Mouse (Mus musculus) MEL (cell line): Measurements from ENCODE around the gene Mss51. TPM values are rescaled to one million over a fixed set of nuclear protein-coding genes. Genes with fewer than 3 reads are reported as not detected.

Experiments used
- DNase-seq: peaks from one replicate; pipeline ENCODE4 v3.0.0; 2011; ENCODE audit warnings: low read depth, low spot score
- H3K27ac ChIP-seq: 2 replicates; pipeline ENCODE4 v1.5.1; 2012; ENCODE audit warnings: low read depth, mild to moderate bottlenecking, control low read depth, low read length, moderate library complexity; ENCODE audit not compliant: control insufficient read depth
- H3K27me3 ChIP-seq, 2 experiments: fragments of 150-350 bp in 1 of 2; sonication (generic) in 1 of 2; 2 replicates each; pipeline ENCODE4 v1.6.1; 2012; ENCODE audit warnings: low read length in 2 of 2, mild to moderate bottlenecking in 2 of 2, improper control_type of control experiment in 1 of 2, moderate library complexity in 1 of 2; ENCODE audit not compliant: insufficient read depth in 2 of 2, control insufficient read depth in 1 of 2
- H3K36me3 ChIP-seq, 2 experiments: 2 replicates each; pipeline ENCODE4 v1.6.1; 2012 to 2014; ENCODE audit warnings: low read length in 2 of 2, improper control_type of control experiment in 1 of 2, inconsistent platforms in 1 of 2, mild to moderate bottlenecking in 1 of 2; ENCODE audit not compliant: insufficient read depth in 2 of 2, control insufficient read depth in 1 of 2
- H3K4me1 ChIP-seq, 2 experiments: fragments of 150-350 bp in 1 of 2; sonication (generic) in 1 of 2; 2 replicates each; pipeline ENCODE4 v1.6.1; 2012; ENCODE audit warnings: low read length in 2 of 2, improper control_type of control experiment in 1 of 2, mild to moderate bottlenecking in 1 of 2; ENCODE audit not compliant: insufficient read depth in 2 of 2, control insufficient read depth in 1 of 2
- H3K4me3 ChIP-seq, 2 experiments: fragments of 150-350 bp in 1 of 2; sonication (generic) in 1 of 2; 2 replicates each; pipeline ENCODE4 v1.5.1; 2012; ENCODE audit warnings: low read depth in 2 of 2, low read length in 2 of 2, mild to moderate bottlenecking in 2 of 2, moderate library complexity in 2 of 2, control low read depth in 1 of 2, improper control_type of control experiment in 1 of 2; ENCODE audit not compliant: control insufficient read depth in 1 of 2, insufficient read depth in 1 of 2
- H3K79me2 ChIP-seq: 2 replicates; pipeline ENCODE4 v1.6.1; 2012; ENCODE audit warnings: mild to moderate bottlenecking, low read length, moderate library complexity; ENCODE audit not compliant: control insufficient read depth, poor library complexity, insufficient read depth
- H3K9ac ChIP-seq: 2 replicates; pipeline ENCODE4 v1.6.1; 2012; ENCODE audit warnings: low read depth, mild to moderate bottlenecking, control low read depth, low read length, moderate library complexity; ENCODE audit not compliant: control insufficient read depth, poor library complexity, severe bottlenecking
- H3K9me3 ChIP-seq: fragments of 150-350 bp; sonication (generic); replicated peaks from 2 replicates; pipeline ENCODE4 v1.6.1; 2012; ENCODE audit warnings: mild to moderate bottlenecking, low read length, improper control_type of control experiment, moderate library complexity; ENCODE audit not compliant: insufficient read depth
- BHLHE40 ChIP-seq: IDR thresholded peaks from 2 replicates; pipeline ENCODE4 v1.6.1; 2012; ENCODE audit warnings: low read depth, mild to moderate bottlenecking, inconsistent platforms, low read length, improper control_type of control experiment, borderline replicate concordance
- CHD1 ChIP-seq: IDR thresholded peaks from 2 replicates; pipeline ENCODE4 v1.6.1; 2012; ENCODE audit warnings: low read depth, mild to moderate bottlenecking, inconsistent platforms, low read length, improper control_type of control experiment
- ELF1 ChIP-seq: IDR thresholded peaks from 2 replicates; pipeline ENCODE4 v1.6.1; 2014; ENCODE audit warnings: low read depth, mild to moderate bottlenecking, inconsistent platforms, low read length, improper control_type of control experiment, moderate library complexity
- EP300 ChIP-seq, 2 experiments: IDR thresholded peaks; 2 replicates each; pipeline ENCODE4 v1.6.1; 2011; ENCODE audit warnings: improper control_type of control experiment in 2 of 2, low read length in 2 of 2, low read depth in 1 of 2, mild to moderate bottlenecking in 1 of 2
- ETS1 ChIP-seq: IDR thresholded peaks from 2 replicates; pipeline ENCODE4 v1.6.1; 2012; ENCODE audit warnings: low read depth, mild to moderate bottlenecking, inconsistent platforms, low read length, improper control_type of control experiment, moderate library complexity
- GABPA ChIP-seq: IDR thresholded peaks from 2 replicates; pipeline ENCODE4 v1.6.1; 2012; ENCODE audit warnings: low read depth, mild to moderate bottlenecking, inconsistent platforms, low read length, improper control_type of control experiment, moderate library complexity
- HCFC1 ChIP-seq: IDR thresholded peaks from 2 replicates; pipeline ENCODE4 v1.6.1; 2012; ENCODE audit warnings: low read depth, mild to moderate bottlenecking, inconsistent platforms, low read length, improper control_type of control experiment, moderate library complexity
- KAT2A ChIP-seq: conservative IDR thresholded peaks from 2 replicates; pipeline ENCODE4 v1.6.1; 2012; ENCODE audit warnings: low read depth, low read length, improper control_type of control experiment, inconsistent platforms
- MAX ChIP-seq: IDR thresholded peaks from 2 replicates; pipeline ENCODE4 v1.6.1; 2011; ENCODE audit warnings: low read length, improper control_type of control experiment
- MAZ ChIP-seq: IDR thresholded peaks from 2 replicates; pipeline ENCODE4 v1.6.1; 2012; ENCODE audit warnings: low read depth, mild to moderate bottlenecking, inconsistent platforms, low read length, improper control_type of control experiment
- MXI1 ChIP-seq: IDR thresholded peaks from 2 replicates; pipeline ENCODE4 v1.6.1; 2011; ENCODE audit warnings: mild to moderate bottlenecking, low read depth, low read length, improper control_type of control experiment
- MYC ChIP-seq: IDR thresholded peaks from 2 replicates; pipeline ENCODE4 v1.6.1; 2011; ENCODE audit warnings: low read depth, mild to moderate bottlenecking, low read length, improper control_type of control experiment, moderate library complexity
- NELFE ChIP-seq: IDR thresholded peaks from 2 replicates; pipeline ENCODE4 v1.6.1; 2011; ENCODE audit warnings: low read depth, low read length, improper control_type of control experiment
- NRF1 ChIP-seq: IDR thresholded peaks from 2 replicates; pipeline ENCODE4 v1.6.1; 2014; ENCODE audit warnings: low read depth, mild to moderate bottlenecking, inconsistent platforms, low read length, improper control_type of control experiment, moderate library complexity; ENCODE audit not compliant: poor library complexity, insufficient read depth, severe bottlenecking
- POLR2A ChIP-seq, 2 experiments: IDR thresholded peaks; 2 replicates each; pipeline ENCODE4 v1.6.1; 2011 to 2012; ENCODE audit warnings: low read length in 2 of 2, mild to moderate bottlenecking in 2 of 2, control low read depth in 1 of 2, improper control_type of control experiment in 1 of 2, low read depth in 1 of 2, moderate library complexity in 1 of 2; ENCODE audit not compliant: control insufficient read depth in 1 of 2, insufficient read depth in 1 of 2, poor library complexity in 1 of 2
- POLR2AphosphoS5 ChIP-seq: IDR thresholded peaks from 2 replicates; pipeline ENCODE4 v1.6.1; 2012; ENCODE audit warnings: low read depth, borderline replicate concordance, mild to moderate bottlenecking, inconsistent platforms, low read length, moderate library complexity, mixed read lengths
- RCOR1 ChIP-seq: IDR thresholded peaks from 2 replicates; pipeline ENCODE4 v1.6.1; 2012; ENCODE audit warnings: low read depth, mild to moderate bottlenecking, inconsistent platforms, low read length, improper control_type of control experiment
- SIN3A ChIP-seq: IDR thresholded peaks from 2 replicates; pipeline ENCODE4 v1.6.1; 2012; ENCODE audit warnings: low read length, improper control_type of control experiment, inconsistent platforms
- TBP ChIP-seq: IDR thresholded peaks from 2 replicates; pipeline ENCODE4 v1.8.0; 2011; ENCODE audit warnings: low read depth, low read length, improper control_type of control experiment
- TCF12 ChIP-seq: IDR thresholded peaks from 2 replicates; pipeline ENCODE4 v1.6.1; 2014; ENCODE audit warnings: low read depth, mild to moderate bottlenecking, inconsistent platforms, low read length, improper control_type of control experiment, moderate library complexity
- UBTF ChIP-seq: IDR thresholded peaks from 2 replicates; pipeline ENCODE4 v1.6.1; 2012; ENCODE audit warnings: low read depth, mild to moderate bottlenecking, inconsistent platforms, low read length, improper control_type of control experiment, moderate library complexity, borderline replicate concordance; ENCODE audit not compliant: insufficient read depth
- USF1 ChIP-seq: IDR thresholded peaks from 2 replicates; pipeline ENCODE4 v1.6.1; 2014; ENCODE audit warnings: low read depth, mild to moderate bottlenecking, inconsistent platforms, low read length, improper control_type of control experiment, moderate library complexity
- ZNF384 ChIP-seq: IDR thresholded peaks from 2 replicates; pipeline ENCODE4 v1.6.1; 2012; ENCODE audit warnings: low read depth, mild to moderate bottlenecking, inconsistent platforms, low read length, improper control_type of control experiment
- polyA plus RNA-seq, 2 experiments: library from polyadenylated mRNA; stranded (reverse) in 1 of 2; unstranded in 1 of 2; fragments of >175 nt in 1 of 2; fragments of >200 nt in 1 of 2; gene quantifications; 2 replicates each; pipeline versions ENCODE4 v1.2.1 to v1.2.4; 2012; ENCODE audit warnings: low replicate concordance in 2 of 2, low read depth in 1 of 2; ENCODE audit not compliant: insufficient read length in 2 of 2, insufficient read depth in 1 of 2, missing spikeins in 1 of 2
- total RNA-seq: library from RNA; depleted of rRNA; stranded (reverse); fragments of 300-350 nt; gene quantifications from 2 replicates; pipeline ENCODE4 v1.2.3, GENCODE M21; 2012

The Mss51 gene
- total and polyA plus RNA-seq, 3 experiments: 0.62 to 1.1 TPM; not detected in 1

GRCm38 (mm10) chr14:20479291-20480194, 17.2 kb downstream of the Mss51 start, which contains the start of gene Anxa7 (continued):
- 0 out of 2 replicates have a peak, but pooled peaks have one; percentile 5 for TF ChIP-seq TCF12
- peak; percentile 87 for TF ChIP-seq MAX
- no peak for TF ChIP-seq GABPA
- peak; percentile 53 to 64; a peak in 2 of 4 replicates for TF ChIP-seq POLR2A (IDR thresholded peaks at IDR 0.05; ENCODE audit: control insufficient read depth in 1 of 2, insufficient read depth in 1 of 2, low read depth in 1 of 2, low read length in 2 of 2, poor library complexity in 1 of 2)
- peak; percentile 44 for TF ChIP-seq USF1
- peak; percentile 9 for TF ChIP-seq ETS1
- no peak for TF ChIP-seq KAT2A
- TF ChIP-seq TBP: 0 out of 2 replicates have a peak, but pooled peaks have one; percentile 48
- no peak for TF ChIP-seq ZNF384
- peak; percentile 69; the same call in 1 of the 2 replicates for TF ChIP-seq MAZ
- TF ChIP-seq, all 39 proteins: peak for 16

GRCm38 (mm10) chr14:20478801-20479200, 17.9 kb downstream of the Mss51 start:
- peak; percentile 93 for DNase-seq
- TF ChIP-seq ZNF384 (no peak), TBP (peak; percentile 78), MYC (peak; percentile 67; the same call in 1 of the 2 replicates), POLR2A (IDR thresholded peaks at IDR 0.05; ENCODE audit: control insufficient read depth in 1 of 2, insufficient read depth in 1 of 2, low read depth in 1 of 2, low read length in 2 of 2, poor library complexity in 1 of 2) (peak in 1 of 2 experiments; percentile 73; a peak in 2 of 4 replicates), NELFE (peak; percentile 68), EP300 (IDR thresholded peaks at IDR 0.05; ENCODE audit: low read depth in 1 of 2, low read length in 2 of 2) (peak in 1 of 2 experiments; percentile 65; a peak in 3 of 4 replicates), USF1 (0 out of 2 replicates have a peak, but pooled peaks have one; percentile 0), BHLHE40 (peak; percentile 43; the same call in 1 of the 2 replicates), SIN3A (peak; percentile 90), ELF1 (peak; percentile 85), MXI1 (peak; percentile 30; the same call in 1 of the 2 replicates), POLR2AphosphoS5 (no peak), RCOR1 (0 out of 2 replicates have a peak, but pooled peaks have one; percentile 10), ETS1 (peak; percentile 59), CHD1 (peak; percentile 76; the same call in 1 of the 2 replicates), NRF1 (no peak), TCF12 (0 out of 2 replicates have a peak, but pooled peaks have one; percentile 45), UBTF (no peak), HCFC1 (peak; percentile 67), MAX (peak; percentile 52; the same call in 1 of the 2 replicates)
- TF ChIP-seq, all 39 proteins: peak for 16
- Histone ChIP-seq H3K36me3 (peaks cover 1 to 36% of the 10 kb centered on the region in 2 experiments), H3K27me3 (no peaks in the 10 kb centered on the region), H3K27ac (peak overlapping the region; percentile 99), H3K9ac (peak overlapping the region; percentile 72), H3K4me1 (peaks cover 15 to 20% of the 10 kb centered on the region in 2 experiments), H3K9me3 (no peaks in the 10 kb centered on the region), H3K4me3 (peak overlapping the region; percentile 81), H3K79me2 (peaks cover 15% of the 10 kb centered on the region)
